Mouse (Mus musculus) natural killer cell, adult 2 months (primary cell): ENCODE measurements around the gene Fbxl3.
A peak's percentile ranks its signal among the peaks of the same experiment; 100 is the strongest.

ENCODE experiments used
- DNase-seq, 2 experiments: peaks; one replicate each; pipeline ENCODE4 v3.0.0; 2022; ENCODE audit warnings: low spot score in 2 of 2

Gene Fbxl3

GRCm38 (mm10) chr14:103085840-103086533 is 13.4 kb downstream of the Fbxl3 start:
- DNase-seq, result no peak

GRCm38 (mm10) chr14:103079209-103079977 is 20.0 kb downstream of the Fbxl3 start:
- DNase-seq, result no peak

- DNase-seq, result no peak
Measured at GRCm38 (mm10) chr14:103078006-103078912, 21.1 kb downstream of the Fbxl3 start.

- no peak for DNase-seq
Measured at GRCm38 (mm10) chr14:103077272-103078005, 21.9 kb downstream of the Fbxl3 start.

- no peak for DNase-seq
Measured at GRCm38 (mm10) chr14:103075166-103075565, 24.2 kb downstream of the Fbxl3 start.

GRCm38 (mm10) chr14:103073825-103074224 is 25.5 kb downstream of the Fbxl3 start:
- DNase-seq, result no peak

GRCm38 (mm10) chr14:103072731-103073130 is 26.6 kb downstream of the Fbxl3 start:
- no peak for DNase-seq

GRCm38 (mm10) chr14:103071471-103071870 is 27.9 kb downstream of the Fbxl3 start:
- no peak for DNase-seq

GRCm38 (mm10) chr14:103070790-103071189 is 28.6 kb downstream of the Fbxl3 start:
- DNase-seq, result peak in 1 of 2 experiments; percentile 37

- DNase-seq, result peak; percentile 91 to 94
Measured at GRCm38 (mm10) chr14:103069864-103070611, 29.3 kb downstream of the Fbxl3 start, which contains the start of gene Cln5. Gene Cln5 (plus strand): TSS chr14:103070216.

GRCm38 (mm10) chr14:103069465-103069863 is 29.9 kb downstream of the Fbxl3 start:
- DNase-seq, result no peak

GRCm38 (mm10) chr14:103065294-103066167 is 33.8 kb downstream of the Fbxl3 start:
- peak; percentile 66 to 75 for DNase-seq

- DNase-seq, result no peak
Measured at GRCm38 (mm10) chr14:103059495-103059894, 39.9 kb downstream of the Fbxl3 start.

GRCm38 (mm10) chr14:103058998-103059397 is 40.4 kb downstream of the Fbxl3 start:
- DNase-seq, result no peak

- DNase-seq, result no peak
Measured at GRCm38 (mm10) chr14:103056601-103057000, 42.8 kb downstream of the Fbxl3 start.

GRCm38 (mm10) chr14:103054731-103055130 is 44.6 kb downstream of the Fbxl3 start:
- no peak for DNase-seq

- peak; percentile 86 to 91 for DNase-seq
Measured at GRCm38 (mm10) chr14:103051159-103051769, 48.1 kb downstream of the Fbxl3 start.

- DNase-seq, result peak; percentile 72 to 85
Measured at GRCm38 (mm10) chr14:103048292-103049086, 50.9 kb downstream of the Fbxl3 start.
